Mouse (Mus musculus): ENCODE measurements around the gene Brip1. TPM values are rescaled to one million over a fixed set of nuclear protein-coding genes. Genes with fewer than 3 reads are reported as not detected.

Gene Brip1
- polyA plus RNA-seq, 1 experiment from 2014 or later = 10.7 TPM

DNA sequence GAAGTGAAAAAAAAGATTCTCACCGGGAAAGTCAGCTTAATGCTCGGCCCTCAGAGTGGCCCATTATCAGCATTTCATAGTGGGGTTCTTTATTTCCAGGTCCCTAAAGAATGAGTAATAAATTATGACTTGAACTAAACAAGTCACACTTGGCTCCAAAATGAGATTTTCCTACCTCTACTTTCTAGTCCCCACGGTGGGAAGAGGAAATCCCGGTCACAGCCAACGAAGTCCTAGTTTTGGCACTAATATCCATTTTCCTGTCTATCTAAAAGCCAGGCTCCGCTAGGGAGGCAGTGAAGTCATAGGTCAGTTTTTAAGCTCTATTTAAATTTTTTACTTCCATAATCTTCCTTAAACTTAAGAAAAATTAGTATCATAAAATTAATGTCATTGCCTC is 99.8 kb downstream of the Brip1 start:
- H3K4me1 ChIP-seq = 0 out of 2 replicates have a peak, but pooled peaks cover 3% of the 10 kb centered on the region
- H3K27ac ChIP-seq = peak overlapping the region; percentile 46; the same call in 1 of the 2 replicates
- H3K4me3 ChIP-seq (replicated peaks) = no peak overlapping the region
- no peaks in the 10 kb centered on the region for H3K9me3 ChIP-seq (replicated peaks)
- H3K27me3 ChIP-seq = no peaks in the 10 kb centered on the region
- H3K36me3 ChIP-seq = peaks cover 14% of the 10 kb centered on the region
- H3K9ac ChIP-seq = no peak overlapping the region
- 67% methylated on average over 6 of the region's 6 CpGs for WGBS
- no peak overlapping the region for H3K4me2 ChIP-seq
- ATAC-seq (replicated peaks; ENCODE audit: low FRiP score) = no peak

- H3K4me1 ChIP-seq = 0 out of 2 replicates have a peak, but pooled peaks cover 3% of the 10 kb centered on the region
- no peak for ATAC-seq (replicated peaks; ENCODE audit: low FRiP score)
- H3K4me3 ChIP-seq (replicated peaks) = no peak overlapping the region
- H3K36me3 ChIP-seq = peaks cover 14% of the 10 kb centered on the region
- 52% methylated on average over 2 of the region's 2 CpGs for WGBS
- no peaks in the 10 kb centered on the region for H3K27me3 ChIP-seq
- H3K9ac ChIP-seq = no peak overlapping the region
- H3K4me2 ChIP-seq = no peak overlapping the region
- no peaks in the 10 kb centered on the region for H3K9me3 ChIP-seq (replicated peaks)
- H3K27ac ChIP-seq = 0 out of 2 replicates have a peak overlapping the region, but pooled peaks have one; percentile 14
These were observed 101.7 kb downstream of the Brip1 start for GRCm38 (mm10) chr11:86099341-86099740.

GRCm38 (mm10) chr11:86088815-86089214 is 112.2 kb downstream of the Brip1 start:
- no peaks in the 10 kb centered on the region for H3K9me3 ChIP-seq (replicated peaks)
- H3K4me2 ChIP-seq = no peak overlapping the region
- no peak overlapping the region for H3K4me3 ChIP-seq (replicated peaks)
- no peak overlapping the region for H3K27ac ChIP-seq
- H3K27me3 ChIP-seq = no peaks in the 10 kb centered on the region
- ATAC-seq (replicated peaks; ENCODE audit: low FRiP score) = no peak
- H3K9ac ChIP-seq = no peak overlapping the region
- no peaks in the 10 kb centered on the region for H3K4me1 ChIP-seq
- H3K36me3 ChIP-seq = no peaks in the 10 kb centered on the region

GRCm38 (mm10) chr11:86084522-86084921 is 116.5 kb downstream of the Brip1 start:
- no peak for ATAC-seq (replicated peaks; ENCODE audit: low FRiP score)
- H3K4me1 ChIP-seq = no peaks in the 10 kb centered on the region
- no peak overlapping the region for H3K4me3 ChIP-seq (replicated peaks)
- H3K4me2 ChIP-seq = no peak overlapping the region
- no peaks in the 10 kb centered on the region for H3K9me3 ChIP-seq (replicated peaks)
- no peak overlapping the region for H3K9ac ChIP-seq
- H3K27ac ChIP-seq = no peak overlapping the region
- WGBS = 86% methylated on average over 4 of the region's 4 CpGs
- H3K36me3 ChIP-seq = peaks cover under 1% of the 10 kb centered on the region; the same call in 1 of the 2 replicates
- H3K27me3 ChIP-seq = no peaks in the 10 kb centered on the region

- H3K4me2 ChIP-seq = no peak overlapping the region
- no peaks in the 10 kb centered on the region for H3K9me3 ChIP-seq (replicated peaks)
- no peak overlapping the region for H3K4me3 ChIP-seq (replicated peaks)
- no peak for ATAC-seq (replicated peaks; ENCODE audit: low FRiP score)
- H3K27me3 ChIP-seq = no peaks in the 10 kb centered on the region
- no peak overlapping the region for H3K9ac ChIP-seq
- peaks cover 16% of the 10 kb centered on the region for H3K36me3 ChIP-seq
- H3K27ac ChIP-seq = no peak overlapping the region
- 89% methylated on average over 8 of the region's 8 CpGs for WGBS
- H3K4me1 ChIP-seq = no peaks in the 10 kb centered on the region
These were observed 123.0 kb downstream of the Brip1 start for GRCm38 (mm10) chr11:86078025-86078424.

DNA sequence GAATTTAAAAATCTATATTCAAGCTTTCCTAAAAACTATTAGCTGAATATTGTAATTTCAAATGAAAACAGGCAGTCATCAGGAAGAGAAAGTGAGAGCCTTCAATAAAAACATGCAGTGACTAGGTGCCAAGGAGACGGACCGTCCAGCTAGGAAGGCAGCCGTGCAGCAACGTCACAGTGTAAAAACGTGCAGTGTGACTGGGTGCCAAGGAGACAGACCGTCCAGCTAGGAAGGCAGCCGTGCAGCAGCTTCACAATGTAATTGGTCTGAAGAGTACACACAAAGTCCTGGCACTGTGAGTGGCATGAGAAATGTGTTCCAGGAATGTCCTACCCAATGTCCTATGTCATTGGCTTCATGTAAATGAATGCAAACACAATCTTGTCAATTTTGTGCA is 124.0 kb downstream of the Brip1 start:
- Histone ChIP-seq H3K36me3 (peaks cover 16% of the 10 kb centered on the region), H3K27me3 (no peaks in the 10 kb centered on the region), H3K9me3 (replicated peaks) (no peaks in the 10 kb centered on the region), H3K4me3 (replicated peaks) (no peak overlapping the region), H3K9ac (no peak overlapping the region), H3K4me1 (no peaks in the 10 kb centered on the region), H3K4me2 (no peak overlapping the region), H3K27ac (no peak overlapping the region)
- WGBS = 86% methylated on average over 7 of the region's 7 CpGs
- no peak for ATAC-seq (replicated peaks; ENCODE audit: low FRiP score)

- H3K4me1 ChIP-seq = no peaks in the 10 kb centered on the region
- no peak overlapping the region for H3K9ac ChIP-seq
- H3K36me3 ChIP-seq = peaks cover 16% of the 10 kb centered on the region
- no peak for ATAC-seq (replicated peaks; ENCODE audit: low FRiP score)
- H3K4me3 ChIP-seq (replicated peaks) = no peak overlapping the region
- H3K27ac ChIP-seq = no peak overlapping the region
- 92% methylated on average over 5 of the region's 5 CpGs for WGBS
- no peak overlapping the region for H3K4me2 ChIP-seq
- no peaks in the 10 kb centered on the region for H3K27me3 ChIP-seq
- H3K9me3 ChIP-seq (replicated peaks) = no peaks in the 10 kb centered on the region
These were observed 124.6 kb downstream of the Brip1 start for GRCm38 (mm10) chr11:86076403-86076802.

DNA sequence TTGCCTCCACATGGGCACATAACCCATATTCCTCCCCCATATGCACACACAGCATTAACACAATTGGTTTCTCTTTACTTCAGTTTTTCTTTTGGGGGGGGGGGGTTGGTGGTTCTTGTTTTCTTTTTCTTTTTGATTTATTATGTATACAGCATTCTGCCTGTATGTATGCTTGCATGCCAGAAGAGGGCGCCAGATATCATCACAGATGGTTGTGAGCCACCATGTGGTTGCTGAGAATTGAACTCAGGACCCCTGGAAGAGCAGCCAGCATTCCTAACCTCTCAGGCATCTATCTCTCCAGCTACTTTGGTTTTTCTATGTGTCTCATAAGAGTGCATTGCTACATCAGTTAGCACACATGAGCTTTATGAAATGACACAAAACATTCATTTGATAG is 125.6 kb downstream of the Brip1 start:
- Histone ChIP-seq H3K27ac (no peak overlapping the region), H3K27me3 (no peaks in the 10 kb centered on the region), H3K9me3 (replicated peaks) (no peaks in the 10 kb centered on the region), H3K36me3 (peaks cover 16% of the 10 kb centered on the region), H3K4me2 (no peak overlapping the region), H3K4me1 (no peaks in the 10 kb centered on the region), H3K9ac (no peak overlapping the region), H3K4me3 (replicated peaks) (no peak overlapping the region)
- WGBS = 80% methylated on average over 1 of the region's 1 CpGs
- ATAC-seq (replicated peaks; ENCODE audit: low FRiP score) = no peak

DNA sequence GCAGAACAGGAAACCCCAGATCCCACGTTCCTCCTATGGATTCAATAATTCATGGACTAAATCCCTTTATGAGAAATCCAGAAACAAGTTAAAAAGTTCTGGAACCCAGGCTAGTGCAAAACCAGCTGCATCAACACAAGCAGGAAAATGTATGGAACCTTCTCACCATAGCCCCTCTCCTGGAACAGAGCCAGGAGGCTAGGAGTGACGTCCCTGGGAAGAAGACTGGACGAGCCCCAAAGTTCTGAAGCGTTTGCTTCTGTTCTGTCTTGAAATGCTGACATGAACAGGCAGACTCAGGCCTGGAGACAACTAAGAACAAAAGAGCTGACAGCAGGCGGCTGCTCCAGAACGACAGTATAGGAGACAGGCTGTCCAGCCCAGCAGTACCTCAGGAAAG is 132.3 kb downstream of the Brip1 start:
- H3K27ac ChIP-seq = no peak overlapping the region
- H3K4me2 ChIP-seq = no peak overlapping the region
- H3K27me3 ChIP-seq = no peaks in the 10 kb centered on the region
- no peak overlapping the region for H3K9ac ChIP-seq
- no peaks in the 10 kb centered on the region for H3K9me3 ChIP-seq (replicated peaks)
- peaks cover 6% of the 10 kb centered on the region; the same call in 1 of the 2 replicates for H3K36me3 ChIP-seq
- no peak overlapping the region for H3K4me3 ChIP-seq (replicated peaks)
- H3K4me1 ChIP-seq = 0 out of 2 replicates have a peak, but pooled peaks cover 5% of the 10 kb centered on the region
- no peak for ATAC-seq (replicated peaks; ENCODE audit: low FRiP score)
- 45% methylated on average over 6 of the region's 6 CpGs for WGBS

DNA sequence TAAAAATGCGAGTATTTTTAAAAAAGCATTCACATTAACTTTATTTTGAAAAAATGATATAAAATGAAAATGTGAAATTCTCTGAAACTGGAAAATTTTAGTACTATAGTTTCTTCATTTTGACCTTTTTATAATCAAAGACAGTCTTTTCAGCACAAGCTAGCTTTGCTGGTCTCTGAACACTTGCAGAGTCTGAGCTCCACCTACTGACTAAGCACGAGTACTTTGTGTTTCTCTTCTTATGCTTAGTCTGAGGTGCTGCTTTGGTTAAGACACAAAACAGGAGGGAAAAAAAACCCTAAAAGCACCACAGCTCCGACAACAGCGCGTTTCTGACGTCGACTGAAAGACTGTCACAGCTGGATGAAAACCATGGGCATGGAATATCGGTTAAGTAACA is 133.8 kb downstream of the Brip1 start:
- Histone ChIP-seq H3K9me3 (replicated peaks) (no peaks in the 10 kb centered on the region), H3K27me3 (no peaks in the 10 kb centered on the region), H3K4me3 (replicated peaks) (no peak overlapping the region), H3K27ac (no peak overlapping the region), H3K4me1 (0 out of 2 replicates have a peak, but pooled peaks cover 5% of the 10 kb centered on the region), H3K4me2 (no peak overlapping the region), H3K36me3 (peaks cover 10% of the 10 kb centered on the region), H3K9ac (no peak overlapping the region)
- ATAC-seq (replicated peaks; ENCODE audit: low FRiP score) = no peak
- 78% methylated on average over 8 of the region's 8 CpGs for WGBS

GRCm38 (mm10) chr11:86064881-86065280 is 136.1 kb downstream of the Brip1 start:
- no peaks in the 10 kb centered on the region for H3K9me3 ChIP-seq (replicated peaks)
- no peaks in the 10 kb centered on the region for H3K27me3 ChIP-seq
- no peak overlapping the region for H3K4me3 ChIP-seq (replicated peaks)
- 0 out of 2 replicates have a peak, but pooled peaks cover 5% of the 10 kb centered on the region for H3K4me1 ChIP-seq
- H3K27ac ChIP-seq = no peak overlapping the region
- H3K4me2 ChIP-seq = no peak overlapping the region
- WGBS = 92% methylated on average over 5 of the region's 5 CpGs
- ATAC-seq (replicated peaks; ENCODE audit: low FRiP score) = no peak
- no peak overlapping the region for H3K9ac ChIP-seq
- H3K36me3 ChIP-seq = peaks cover 10% of the 10 kb centered on the region

DNA sequence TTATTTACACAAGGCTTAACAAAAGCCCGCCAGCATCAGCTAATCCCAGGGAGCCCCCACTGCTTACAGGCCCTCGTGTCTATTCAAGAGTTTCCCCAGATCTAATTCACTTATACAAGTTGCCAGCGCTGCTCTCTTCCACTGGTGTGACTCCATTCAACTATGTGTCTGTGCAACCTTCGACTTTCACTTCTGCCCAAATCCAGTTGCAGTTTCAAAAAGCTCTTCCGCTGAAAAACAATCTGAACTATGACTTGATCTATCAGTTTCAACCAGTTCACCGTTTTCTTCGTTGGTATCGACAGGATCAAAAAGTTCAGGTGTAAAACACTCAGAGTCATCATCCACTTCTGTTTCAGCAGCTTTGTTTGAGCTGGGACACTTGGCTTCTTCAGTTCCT is 139.8 kb downstream of the Brip1 start:
- no peak for ATAC-seq (replicated peaks; ENCODE audit: low FRiP score)
- Histone ChIP-seq H3K4me1 (no peaks in the 10 kb centered on the region), H3K27me3 (no peaks in the 10 kb centered on the region), H3K9me3 (replicated peaks) (no peaks in the 10 kb centered on the region), H3K4me2 (no peak overlapping the region), H3K36me3 (peaks cover 10% of the 10 kb centered on the region), H3K4me3 (replicated peaks) (no peak overlapping the region), H3K9ac (no peak overlapping the region), H3K27ac (no peak overlapping the region)
- WGBS = 93% methylated on average over 8 of the region's 8 CpGs

- 66% methylated on average over 4 of the region's 4 CpGs for WGBS
- Histone ChIP-seq H3K27ac (no peak overlapping the region), H3K27me3 (no peaks in the 10 kb centered on the region), H3K4me1 (no peaks in the 10 kb centered on the region), H3K9me3 (replicated peaks) (no peaks in the 10 kb centered on the region), H3K4me3 (replicated peaks) (no peak overlapping the region), H3K36me3 (peaks cover 8% of the 10 kb centered on the region), H3K9ac (no peak overlapping the region), H3K4me2 (no peak overlapping the region)
- no peak for ATAC-seq (replicated peaks; ENCODE audit: low FRiP score)
These were observed 141.9 kb downstream of the Brip1 start for GRCm38 (mm10) chr11:86059123-86059522.
